Mouse (Mus musculus) megakaryocyte, embryonic 14.5 days (primary cell): ENCODE data around the gene Gm3435.
"Not testable (repeated sequence)": the region's sequence is repeated elsewhere in the genome, so short reads cannot be mapped to it uniquely, and the experiment has no call there.

ENCODE experiments used
- FLI1 ChIP-seq: IDR thresholded peaks from 2 replicates; pipeline ENCODE4 v1.6.1; 2012; ENCODE audit warnings: low read length, inconsistent platforms, mixed read lengths
- GATA1 ChIP-seq: IDR thresholded peaks from 3 replicates; pipeline ENCODE4 v1.6.1; 2012; ENCODE audit warnings: mixed read lengths, low read length, inconsistent platforms, borderline replicate concordance

DNA sequence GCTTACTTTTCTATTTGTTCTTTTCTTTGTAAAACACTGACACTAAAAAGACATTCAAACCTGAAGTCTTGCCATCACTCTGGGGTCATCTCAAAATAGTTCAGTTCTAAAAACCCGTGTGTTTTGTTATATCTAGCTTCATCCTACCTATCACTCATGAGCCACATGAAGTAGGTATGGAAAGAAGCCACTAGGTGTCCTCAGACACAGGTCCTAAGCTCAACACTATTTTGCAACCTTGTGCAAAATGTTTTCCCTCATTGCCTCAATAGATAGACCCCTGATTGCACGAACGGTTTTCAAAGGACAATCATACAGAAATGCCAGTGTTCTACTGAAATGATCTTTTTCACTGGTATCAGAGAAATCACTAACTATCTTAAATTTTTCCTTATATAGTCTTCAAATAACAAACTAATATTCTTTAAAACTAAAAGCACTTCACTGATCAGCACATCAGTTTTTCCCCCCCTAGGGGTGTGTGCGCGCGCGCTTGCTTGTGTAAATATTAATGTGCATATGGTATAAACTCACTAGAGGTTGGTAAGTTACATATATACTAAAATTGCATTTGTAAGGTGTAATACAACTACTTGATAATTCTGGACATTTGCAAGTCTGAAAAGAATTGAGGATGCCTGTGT, 32.1 kb upstream of the Gm3435 start:
- TF ChIP-seq GATA1, FLI1: not testable (repeated sequence)
